Mouse (Mus musculus): ENCODE measurements at regions not wholly inside any gene's neighbourhood (a gene's known extent, or its start where the extent isn't known, plus 50 kb on each side); places are given as distances from the start of the nearest gene placed in this dataset.
A peak's percentile ranks its signal among the peaks of the same experiment; 100 is the strongest.

GRCm38 (mm10) chr2:93135324-93135723 is 52.0 kb upstream of the Trp53i11 start:
- no peak for DNase-seq (ENCODE audit: low read depth, low spot score)

- no peak for DNase-seq (ENCODE audit: low read depth, low spot score)
Observed at GRCm38 (mm10) chr2:93133301-93133971, 53.9 kb upstream of the Trp53i11 start.

GRCm38 (mm10) chr2:93131825-93132623 is 55.3 kb upstream of the Trp53i11 start:
- DNase-seq (ENCODE audit: low read depth, low spot score), result no peak

- no peak for DNase-seq (ENCODE audit: low read depth, low spot score)
Observed at GRCm38 (mm10) chr2:93131236-93131635, 56.1 kb upstream of the Trp53i11 start.

- DNase-seq (ENCODE audit: low read depth, low spot score), result no peak
Observed at GRCm38 (mm10) chr2:93129176-93129575, 58.2 kb upstream of the Trp53i11 start.

GRCm38 (mm10) chr2:93126595-93127165 is 60.7 kb upstream of the Trp53i11 start:
- DNase-seq (ENCODE audit: low read depth, low spot score), result no peak

- DNase-seq (ENCODE audit: low read depth, low spot score), result no peak
Observed at GRCm38 (mm10) chr2:93126112-93126511, 61.2 kb upstream of the Trp53i11 start.

GRCm38 (mm10) chr2:93124866-93125467 is 62.4 kb upstream of the Trp53i11 start:
- DNase-seq (ENCODE audit: low read depth, low spot score), result no peak

- no peak for DNase-seq (ENCODE audit: low read depth, low spot score)
Observed at GRCm38 (mm10) chr2:93123829-93124228, 63.5 kb upstream of the Trp53i11 start.

- DNase-seq (ENCODE audit: low read depth, low spot score), result no peak
Observed at GRCm38 (mm10) chr2:93120386-93120785, 67.0 kb upstream of the Trp53i11 start.

- no peak for DNase-seq (ENCODE audit: low read depth, low spot score)
Observed at GRCm38 (mm10) chr2:93119001-93119400, 68.3 kb upstream of the Trp53i11 start.

GRCm38 (mm10) chr2:93115303-93115702 is 69.3 kb upstream of the Prdm11 start:
- DNase-seq (ENCODE audit: low read depth, low spot score), result no peak

- DNase-seq (ENCODE audit: low read depth, low spot score), result no peak
Observed at GRCm38 (mm10) chr2:93113929-93114328, 68.0 kb upstream of the Prdm11 start.

GRCm38 (mm10) chr2:93112320-93112719 is 66.4 kb upstream of the Prdm11 start:
- no peak for DNase-seq (ENCODE audit: low read depth, low spot score)

- peak; percentile 67 for DNase-seq (ENCODE audit: low read depth, low spot score)
Observed at GRCm38 (mm10) chr2:93110898-93111297, 64.9 kb upstream of the Prdm11 start.

- DNase-seq (ENCODE audit: low read depth, low spot score), result no peak
Observed at GRCm38 (mm10) chr2:93106581-93106980, 60.6 kb upstream of the Prdm11 start.

GRCm38 (mm10) chr2:93101991-93102390 is 56.0 kb upstream of the Prdm11 start:
- DNase-seq (ENCODE audit: low read depth, low spot score), result no peak

GRCm38 (mm10) chr2:93099780-93100179 is 53.8 kb upstream of the Prdm11 start:
- no peak for DNase-seq (ENCODE audit: low read depth, low spot score)

GRCm38 (mm10) chr2:93097016-93097415 is 51.0 kb upstream of the Prdm11 start:
- no peak for DNase-seq (ENCODE audit: low read depth, low spot score)

- no peak for DNase-seq (ENCODE audit: low read depth, low spot score)
Observed at GRCm38 (mm10) chr2:93096078-93096729, 50.2 kb upstream of the Prdm11 start.

All from telencephalon, adult 2 months (tissue).